Mouse (Mus musculus) naive thymus-derived CD4-positive, alpha-beta T cell, adult 2 months (primary cell): ENCODE results near the gene Il6st.
A peak's percentile ranks its signal among the peaks of the same experiment; 100 is the strongest.

Experiments
- DNase-seq: peaks from one replicate; pipeline ENCODE4 v3.0.0-alpha.2; 2011; ENCODE audit warnings: low read depth

Gene Il6st

DNA sequence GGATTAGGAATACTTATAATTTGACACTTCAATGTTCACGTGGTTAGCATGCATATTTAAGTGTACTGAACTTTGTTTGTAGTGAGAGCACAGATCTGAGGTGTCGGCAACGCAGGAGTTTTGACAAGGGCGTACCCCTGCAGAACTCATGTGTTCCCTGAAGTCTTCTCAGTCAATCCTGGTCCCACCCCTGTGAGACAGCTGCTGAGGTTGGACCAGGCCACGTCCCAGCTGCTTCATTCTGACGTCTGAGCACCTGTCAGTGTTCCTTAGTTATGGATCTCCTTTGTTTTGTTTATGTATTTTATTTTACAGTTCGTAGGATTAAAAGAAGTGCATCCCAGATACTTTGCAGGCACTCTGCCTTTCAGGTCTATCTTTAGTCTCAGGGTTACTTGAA is 19.1 kb downstream of the Il6st start:
- DNase-seq, result no peak

DNA sequence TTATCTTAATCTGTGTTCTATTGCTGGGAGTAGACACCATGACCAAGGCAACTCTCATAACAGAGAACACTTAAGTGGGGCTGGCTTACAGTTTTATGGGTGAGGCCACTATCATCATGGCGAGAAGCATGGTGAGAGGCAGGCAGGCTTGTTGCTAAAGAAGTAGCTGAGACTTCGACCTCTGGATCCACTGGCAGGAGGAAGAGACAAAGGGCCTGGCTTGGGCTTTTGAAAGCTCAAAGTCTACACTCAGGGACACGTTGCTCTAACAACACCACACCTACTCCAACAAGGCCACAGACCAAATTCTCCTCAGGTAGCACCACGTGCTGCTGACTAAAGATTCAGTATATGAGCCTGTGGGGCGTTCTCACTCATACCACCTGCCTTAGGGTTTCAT is 22.4 kb downstream of the Il6st start:
- no peak for DNase-seq

GRCm38 (mm10) chr13:112486676-112487075 is 22.8 kb downstream of the Il6st start:
- DNase-seq, result no peak

GRCm38 (mm10) chr13:112490036-112490435 is 26.2 kb downstream of the Il6st start:
- DNase-seq, result no peak

DNA sequence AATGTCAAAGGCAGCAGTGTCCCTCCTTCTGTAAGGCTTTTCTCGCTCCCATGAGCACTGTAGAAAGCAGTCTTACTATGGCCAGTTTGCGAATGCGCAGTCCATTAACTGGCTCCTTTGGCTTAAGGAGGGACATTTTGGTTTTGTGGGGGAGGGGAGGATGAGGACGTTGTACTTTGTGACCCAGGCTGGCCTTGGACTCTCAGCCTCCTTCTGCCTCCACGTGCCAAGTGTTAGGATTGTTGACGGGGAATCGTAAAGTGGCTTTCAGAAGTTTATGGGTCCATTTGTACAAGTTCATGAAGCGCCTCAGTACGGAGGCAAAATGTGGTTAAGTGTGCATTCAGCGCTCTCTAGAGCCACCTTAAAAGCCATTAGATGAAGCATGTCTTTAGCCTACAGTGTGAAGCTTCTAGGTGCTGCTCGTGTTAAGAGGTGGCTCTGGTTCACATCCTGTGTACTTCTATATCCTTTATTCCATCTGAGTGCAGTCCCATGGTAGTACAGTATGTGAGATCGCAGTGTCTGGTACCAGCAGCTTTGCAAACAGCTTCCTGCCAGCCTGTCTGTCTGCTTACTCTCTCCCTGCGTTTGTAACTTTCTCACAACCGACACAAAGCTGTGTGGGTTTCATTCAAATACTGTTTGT is 27.9 kb downstream of the Il6st start:
- peak; percentile 53 for DNase-seq

- no peak for DNase-seq
Measured at GRCm38 (mm10) chr13:112492285-112492678, 28.4 kb downstream of the Il6st start.

GRCm38 (mm10) chr13:112494590-112494989 is 30.7 kb downstream of the Il6st start:
- no peak for DNase-seq

DNA sequence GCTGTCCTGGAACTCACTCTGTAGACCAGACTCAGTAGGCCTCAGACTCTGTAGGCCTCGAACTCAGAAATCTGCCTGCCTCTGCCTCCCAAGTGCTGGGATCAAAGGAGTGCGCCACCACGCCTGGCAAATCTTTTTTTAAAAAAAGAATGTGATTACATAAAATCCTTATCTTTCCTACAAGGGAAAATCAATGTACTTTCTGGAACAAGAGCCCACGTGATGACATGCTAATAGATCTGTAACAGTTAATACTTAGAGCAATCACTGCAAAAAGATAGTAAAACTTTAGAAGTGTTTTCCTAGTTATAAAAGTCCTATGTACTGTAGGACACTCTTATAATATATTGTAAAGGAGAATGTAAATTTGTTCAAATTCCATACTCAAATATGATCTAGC is 36.2 kb downstream of the Il6st start:
- no peak for DNase-seq

DNA sequence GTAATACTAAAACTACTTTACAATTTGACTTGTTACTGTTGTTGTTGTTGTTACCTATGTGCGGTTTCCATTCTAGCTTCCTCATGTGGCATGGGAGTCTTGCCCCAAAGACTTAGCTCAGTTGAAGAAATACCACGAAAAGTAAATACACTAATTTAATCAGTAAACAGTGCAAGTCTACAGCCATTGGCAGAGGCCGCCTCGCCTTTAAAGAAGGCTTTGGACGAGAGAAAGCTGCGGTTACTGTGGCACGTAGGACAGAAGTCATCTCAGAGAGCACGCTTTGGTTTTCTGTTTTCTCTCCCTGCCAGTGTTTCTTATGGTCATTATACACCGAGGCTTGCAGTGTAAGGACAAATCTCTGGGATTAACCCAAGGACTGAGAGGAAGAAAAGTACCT is 36.6 kb downstream of the Il6st start:
- no peak for DNase-seq

GRCm38 (mm10) chr13:112503846-112504245 is 40.0 kb downstream of the Il6st start:
- no peak for DNase-seq

GRCm38 (mm10) chr13:112505436-112505835 is 41.6 kb downstream of the Il6st start:
- DNase-seq, result no peak

GRCm38 (mm10) chr13:112506766-112507165 is 42.9 kb downstream of the Il6st start:
- DNase-seq, result no peak

DNA sequence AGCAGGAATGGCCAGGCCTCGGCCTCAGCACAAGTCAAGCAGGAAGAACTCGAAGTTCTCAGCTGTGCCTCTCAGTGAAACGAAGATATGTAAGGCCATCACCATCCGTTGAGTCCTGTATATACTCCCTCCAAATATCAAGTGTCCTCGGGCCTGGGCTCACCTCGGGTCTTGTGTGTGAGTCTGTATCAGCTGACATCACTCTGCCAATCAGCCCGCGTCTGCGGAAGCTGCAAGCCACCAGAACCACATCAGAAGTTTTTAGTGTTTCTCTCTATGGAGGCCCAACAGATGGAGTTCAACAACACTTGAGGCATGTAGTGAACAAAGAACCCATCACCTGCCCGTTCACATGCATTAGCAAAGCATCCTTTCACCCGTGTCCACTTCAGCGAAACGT is 43.8 kb downstream of the Il6st start:
- DNase-seq, result peak; percentile 86

- peak; percentile 39 for DNase-seq
Measured at GRCm38 (mm10) chr13:112508487-112508886, 44.6 kb downstream of the Il6st start.

- peak; percentile 84 for DNase-seq
Measured at GRCm38 (mm10) chr13:112509465-112509864, 45.6 kb downstream of the Il6st start.

- peak; percentile 49 for DNase-seq
Measured at GRCm38 (mm10) chr13:112510437-112511212, 46.8 kb downstream of the Il6st start.

DNA sequence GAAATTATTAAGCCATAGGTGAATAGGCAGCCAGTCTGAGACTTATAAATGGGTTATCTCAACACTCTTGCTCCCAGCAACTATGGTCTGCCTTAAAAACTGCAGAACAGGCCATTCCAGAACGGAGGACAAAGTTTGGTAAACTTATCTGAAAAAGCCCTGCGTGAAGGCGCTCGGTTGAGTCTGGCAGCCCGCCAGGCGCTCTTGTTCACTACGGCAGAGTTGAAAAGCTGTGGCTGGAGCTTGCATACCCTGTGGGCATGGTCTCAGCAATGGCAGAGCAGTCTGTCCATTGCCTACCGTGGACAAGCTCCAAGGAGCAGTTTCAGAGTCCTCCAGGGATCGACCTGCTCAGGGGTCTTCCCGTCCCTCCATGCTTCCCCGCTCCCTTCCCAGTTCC is 47.4 kb downstream of the Il6st start:
- no peak for DNase-seq

GRCm38 (mm10) chr13:112511810-112512209 is 47.9 kb downstream of the Il6st start:
- no peak for DNase-seq

DNA sequence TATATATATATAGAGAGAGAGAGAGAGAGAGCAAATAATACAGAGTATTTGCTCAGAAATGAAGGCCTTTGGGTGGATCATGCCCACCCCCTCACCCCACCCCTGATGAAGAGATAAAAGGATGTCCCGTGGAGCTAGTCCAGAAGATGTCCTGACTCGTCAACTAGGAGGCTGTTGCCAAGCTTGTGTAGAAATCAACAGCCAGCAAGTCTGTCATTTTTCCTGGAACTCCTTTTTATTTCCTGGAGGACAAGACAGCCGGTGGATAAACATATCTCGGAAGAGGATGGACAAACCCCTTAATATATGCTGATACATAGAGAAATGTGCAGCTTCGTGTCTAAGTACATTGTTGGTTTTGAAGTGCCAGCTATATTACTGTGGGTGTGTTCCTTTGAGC is 49.0 kb downstream of the Il6st start:
- no peak for DNase-seq

DNA sequence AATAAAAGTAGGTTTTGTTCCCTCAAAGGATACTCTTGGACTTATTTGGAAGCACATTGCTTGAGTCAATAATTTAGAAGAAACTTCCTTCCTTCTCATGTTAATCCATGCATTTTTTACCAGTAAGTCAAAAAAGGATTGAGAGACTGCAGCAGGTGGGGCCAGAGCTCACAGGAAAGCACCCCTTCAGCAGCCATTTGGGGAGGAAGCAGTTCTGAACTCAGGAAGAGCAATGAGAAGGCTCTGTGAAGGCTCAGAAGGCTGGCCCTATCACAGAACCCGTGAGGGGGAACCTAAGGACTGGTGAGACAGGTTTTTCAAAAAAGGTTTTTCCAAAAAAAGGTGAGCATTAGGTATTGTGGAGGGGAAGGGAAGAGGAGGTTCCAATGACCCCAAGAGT is 50.7 kb downstream of the Il6st start:
- no peak for DNase-seq

- DNase-seq, result no peak
Measured at GRCm38 (mm10) chr13:112522261-112522660, 58.4 kb downstream of the Il6st start.

DNA sequence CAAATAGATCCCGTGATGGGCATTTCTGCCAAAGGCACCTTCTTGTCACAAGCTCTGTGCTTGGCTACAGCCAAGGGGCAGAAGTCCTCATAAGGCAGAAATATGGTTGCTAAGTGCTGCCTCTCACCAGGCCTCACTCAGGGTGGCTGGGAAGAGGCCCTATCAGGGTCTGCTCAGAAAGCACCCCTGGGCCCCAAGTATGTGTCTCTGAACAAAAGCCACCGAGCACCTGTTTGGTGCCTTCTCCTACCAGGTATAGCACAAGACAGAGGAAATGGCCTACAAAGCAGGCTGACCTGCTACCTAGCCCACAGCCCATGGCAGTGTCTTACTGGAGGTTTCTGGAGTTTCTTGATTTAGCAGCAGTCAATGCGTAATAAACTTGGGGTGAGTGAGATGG is 59.0 kb downstream of the Il6st start:
- DNase-seq, result no peak

DNA sequence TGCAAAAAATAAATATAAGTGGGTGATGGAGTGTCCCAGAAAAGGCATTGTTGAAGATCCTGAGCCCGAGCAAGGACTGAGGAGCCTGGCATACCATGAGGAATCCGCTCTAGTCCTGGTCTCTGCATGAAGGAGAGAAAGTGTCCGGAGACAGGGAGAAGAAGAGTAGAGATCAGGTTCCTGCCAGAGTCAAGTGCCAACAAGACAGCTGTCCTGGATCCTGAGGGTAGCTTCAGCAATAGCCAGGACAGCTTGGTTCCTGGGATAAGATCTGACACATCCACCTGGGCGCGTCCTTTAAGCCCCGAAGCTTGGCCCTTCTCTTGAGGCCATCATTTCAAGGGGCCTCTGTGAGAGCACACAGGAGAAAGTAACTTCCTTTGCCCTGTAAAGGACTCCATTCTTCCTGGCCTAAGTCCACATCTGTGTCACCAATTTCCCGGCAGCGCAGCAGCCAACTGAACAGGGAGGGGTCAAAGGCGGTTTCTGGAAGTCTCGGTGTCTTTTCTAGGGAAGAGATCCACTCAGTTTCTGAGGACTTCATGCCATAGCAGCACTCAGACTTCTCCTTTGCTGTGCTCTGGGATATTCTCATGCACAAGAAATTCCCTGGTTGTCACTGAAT is 59.6 kb downstream of the Il6st start:
- DNase-seq, result no peak
